Mouse (Mus musculus) embryo, embryonic 10 days (tissue): ENCODE data around the gene Arhgap22.

Source experiments
- DNase-seq: peaks from one replicate; pipeline ENCODE4 v3.0.0-alpha.2; 2015; ENCODE audit warnings: low spot score

The Arhgap22 gene

GRCm38 (mm10) chr14:33214767-33215128, 922 bp downstream of the Arhgap22 start:
- no peak for DNase-seq

- no peak for DNase-seq
These were observed 1.3 kb downstream of the Arhgap22 start for GRCm38 (mm10) chr14:33215163-33215562.

- DNase-seq, result no peak
These were observed 2.8 kb downstream of the Arhgap22 start for GRCm38 (mm10) chr14:33216343-33217208.

- DNase-seq, result no peak
These were observed 11.4 kb downstream of the Arhgap22 start for GRCm38 (mm10) chr14:33225235-33225634.

GRCm38 (mm10) chr14:33230672-33231071, 16.8 kb downstream of the Arhgap22 start:
- DNase-seq, result no peak

- no peak for DNase-seq
These were observed 17.5 kb downstream of the Arhgap22 start for GRCm38 (mm10) chr14:33231311-33231710.

GRCm38 (mm10) chr14:33232048-33232447, 18.2 kb downstream of the Arhgap22 start:
- DNase-seq, result no peak

- DNase-seq, result peak; percentile 20
These were observed 21.8 kb downstream of the Arhgap22 start for GRCm38 (mm10) chr14:33235661-33236060.

GRCm38 (mm10) chr14:33240400-33240799, 26.6 kb downstream of the Arhgap22 start:
- no peak for DNase-seq

- no peak for DNase-seq
These were observed 29.4 kb downstream of the Arhgap22 start for GRCm38 (mm10) chr14:33243261-33243660.

GRCm38 (mm10) chr14:33244519-33244918, 30.7 kb downstream of the Arhgap22 start:
- DNase-seq, result no peak

- DNase-seq, result no peak
These were observed 31.1 kb downstream of the Arhgap22 start for GRCm38 (mm10) chr14:33244946-33245345.

GRCm38 (mm10) chr14:33246476-33246875, 32.6 kb downstream of the Arhgap22 start:
- peak; percentile 30 for DNase-seq

GRCm38 (mm10) chr14:33247623-33248022, 33.8 kb downstream of the Arhgap22 start:
- peak; percentile 66 for DNase-seq

- no peak for DNase-seq
These were observed 34.9 kb downstream of the Arhgap22 start for GRCm38 (mm10) chr14:33248741-33249140.

GRCm38 (mm10) chr14:33250215-33250939, 36.6 kb downstream of the Arhgap22 start:
- DNase-seq, result peak; percentile 81

- no peak for DNase-seq
These were observed 37.3 kb downstream of the Arhgap22 start for GRCm38 (mm10) chr14:33250956-33251745.

- DNase-seq, result no peak
These were observed 44.4 kb downstream of the Arhgap22 start for GRCm38 (mm10) chr14:33258256-33258655.

GRCm38 (mm10) chr14:33260131-33260530, 46.3 kb downstream of the Arhgap22 start:
- DNase-seq, result no peak

GRCm38 (mm10) chr14:33264795-33265194, 51.0 kb downstream of the Arhgap22 start:
- DNase-seq, result no peak

GRCm38 (mm10) chr14:33276240-33276639, 62.4 kb downstream of the Arhgap22 start:
- no peak for DNase-seq

GRCm38 (mm10) chr14:33278374-33278773, 64.5 kb downstream of the Arhgap22 start:
- DNase-seq, result no peak
